Mouse (Mus musculus): Measurements from ENCODE around the gene Tnfrsf13b. TPM values are rescaled to one million over a fixed set of nuclear protein-coding genes. Genes with fewer than 3 reads are reported as not detected.
"Not testable (repeated sequence)": the region's sequence is repeated elsewhere in the genome, so short reads cannot be mapped to it uniquely, and the experiment has no call there.

The Tnfrsf13b gene
- total RNA-seq, 2 experiments from 2014 or later = 72.4 to 119 TPM

DNA sequence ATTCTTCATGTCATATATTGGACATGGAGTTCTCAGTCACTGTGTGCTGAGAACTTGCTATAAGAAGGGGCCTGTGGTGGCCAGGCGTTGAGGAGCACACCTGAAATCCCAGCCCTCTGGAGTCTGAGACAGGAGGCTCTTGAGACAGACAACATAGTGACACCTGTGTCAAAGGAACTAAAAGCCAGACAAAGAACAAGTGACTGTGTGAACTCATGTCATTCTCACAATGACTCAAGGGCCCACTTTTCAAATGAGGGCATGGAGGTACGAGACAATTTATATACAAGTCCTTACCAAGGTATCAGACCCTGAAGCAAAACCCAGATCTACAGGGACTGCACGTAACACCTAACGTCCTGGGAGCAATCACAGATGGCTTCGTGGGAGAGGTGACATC is 585 bp upstream of the Tnfrsf13b start:
- no peak for ATAC-seq (ENCODE audit: poor library complexity, severe bottlenecking)

DNA sequence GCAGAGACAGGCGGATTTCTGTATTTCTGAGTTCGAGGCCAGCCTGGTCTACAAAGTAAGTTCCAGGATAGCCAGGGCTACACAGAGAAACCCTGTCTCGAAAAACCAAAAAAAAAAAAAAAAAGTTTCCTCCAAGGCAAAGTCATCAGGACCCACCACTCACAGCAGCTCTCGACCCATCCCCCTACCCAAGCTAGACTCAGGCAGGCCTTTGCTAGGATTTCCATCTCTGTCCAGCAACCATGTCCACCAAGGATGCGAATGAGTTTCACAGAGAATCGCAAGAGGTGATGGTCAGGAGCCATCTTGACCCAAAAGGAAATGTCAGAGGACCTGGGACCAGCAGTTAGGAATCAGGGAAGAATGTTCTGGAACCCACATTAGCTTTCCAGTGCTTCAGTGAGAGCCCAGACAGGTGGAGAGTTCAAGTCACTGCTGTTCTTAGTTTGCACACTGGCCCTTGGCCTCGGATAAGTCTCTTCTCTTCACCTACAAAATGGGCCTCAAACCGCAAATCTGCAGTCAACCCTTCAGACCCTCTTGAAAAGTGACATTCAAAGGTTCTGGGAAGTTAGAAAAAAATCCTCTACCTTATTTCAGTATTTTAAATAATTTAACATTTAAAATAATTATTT is 983 bp downstream of the Tnfrsf13b start:
- ATAC-seq (ENCODE audit: poor library complexity, severe bottlenecking) = no peak

DNA sequence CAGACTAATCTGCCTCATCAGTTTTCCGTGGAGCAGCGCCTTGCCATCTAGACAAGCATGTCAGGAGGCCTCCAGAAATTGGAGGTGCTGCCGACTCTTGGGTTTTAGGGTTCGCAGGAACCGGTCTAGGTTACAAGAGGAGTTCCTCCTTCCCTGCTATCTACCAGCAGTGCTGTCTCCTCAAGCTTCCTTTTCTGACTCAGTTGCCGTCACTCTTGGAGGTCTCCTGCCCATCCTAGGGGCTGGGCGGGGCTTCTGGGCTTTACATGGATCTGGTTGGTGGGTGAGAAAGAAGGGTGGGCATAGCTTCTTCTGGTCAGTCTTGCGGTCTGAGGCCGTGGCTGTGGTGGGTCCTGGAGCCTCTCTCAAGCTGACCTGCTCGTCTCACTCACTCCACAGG is 2.8 kb downstream of the Tnfrsf13b start:
- ATAC-seq (ENCODE audit: poor library complexity, severe bottlenecking) = no peak

DNA sequence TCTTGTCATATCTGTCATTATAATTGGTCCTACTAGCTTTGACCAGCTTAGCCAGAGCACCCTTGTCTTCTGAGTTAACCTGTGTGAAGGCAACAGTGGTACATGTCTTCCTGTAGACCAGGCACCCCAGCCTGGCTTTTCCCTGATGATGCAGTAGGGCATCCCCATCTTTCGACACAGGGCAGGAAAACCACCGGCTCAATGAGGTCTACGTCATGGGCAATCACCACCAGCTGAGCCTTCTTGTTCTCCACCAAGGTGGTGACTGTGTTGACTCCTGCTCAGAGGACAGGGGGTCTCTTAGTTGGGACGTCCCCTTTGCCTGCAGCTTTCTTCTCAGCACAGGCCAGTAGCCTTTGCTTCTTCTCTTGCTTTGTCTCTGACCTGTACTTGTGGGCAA is 4.1 kb downstream of the Tnfrsf13b start:
- ATAC-seq (ENCODE audit: poor library complexity, severe bottlenecking) = not testable (repeated sequence)

DNA sequence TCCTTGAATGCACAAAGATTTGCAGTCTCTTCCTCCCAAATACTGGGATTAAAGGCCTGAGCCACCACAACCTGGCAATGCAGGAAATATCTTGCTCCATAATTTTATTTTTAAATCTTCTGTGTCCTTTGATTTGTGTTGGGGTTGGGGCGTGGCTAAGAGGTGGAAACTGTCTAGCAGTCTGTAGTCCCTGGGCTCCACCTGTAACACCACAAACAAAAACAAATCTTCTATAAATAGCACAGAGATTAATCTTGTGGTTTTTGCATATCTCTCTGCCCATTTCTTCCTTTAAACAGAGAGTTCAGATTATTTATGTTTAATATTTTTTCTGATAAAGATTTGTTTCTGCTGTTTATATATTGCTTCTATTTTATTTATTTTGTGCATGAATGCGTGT is 6.4 kb downstream of the Tnfrsf13b start:
- no peak for ATAC-seq (ENCODE audit: poor library complexity, severe bottlenecking)

DNA sequence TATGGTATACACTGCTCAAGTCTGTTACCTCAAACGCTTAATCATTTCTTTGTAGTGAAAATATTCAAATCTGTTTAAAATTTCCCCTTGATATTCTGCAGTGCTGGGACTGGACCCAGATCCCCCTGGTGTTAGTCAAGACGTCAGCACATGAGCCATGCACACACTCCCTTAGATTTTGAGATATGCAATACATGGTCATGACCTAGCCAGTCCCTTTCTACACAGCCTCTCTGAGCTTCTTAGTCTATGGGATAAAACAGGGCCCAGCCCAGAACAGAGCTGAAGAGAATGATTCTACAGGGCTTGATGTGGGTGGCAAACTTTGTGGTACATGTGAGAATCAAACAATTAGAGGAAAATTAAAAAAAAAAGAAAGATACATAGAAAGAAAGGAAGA is 15.1 kb downstream of the Tnfrsf13b start:
- ATAC-seq (ENCODE audit: poor library complexity, severe bottlenecking) = no peak

DNA sequence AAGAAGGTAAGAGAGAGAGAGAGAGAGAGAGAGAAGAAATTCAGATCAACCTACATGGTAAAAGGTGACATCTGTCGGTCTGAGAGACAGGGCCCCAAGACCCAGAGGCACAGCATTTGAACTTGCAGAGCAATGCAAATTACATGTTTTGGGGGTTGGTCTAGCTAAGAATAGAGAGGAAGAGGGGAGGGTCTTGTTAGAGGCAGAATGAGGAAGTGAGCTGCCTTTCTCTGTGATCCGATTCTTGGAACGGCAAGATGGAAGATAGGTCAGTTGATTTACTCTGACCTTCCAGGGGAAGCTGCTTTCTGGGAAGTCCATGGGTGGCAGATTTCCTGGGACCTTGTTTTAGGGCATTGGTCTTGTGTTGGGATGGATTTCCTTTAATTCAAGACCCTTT is 15.7 kb downstream of the Tnfrsf13b start:
- ATAC-seq (ENCODE audit: poor library complexity, severe bottlenecking) = peak; percentile 74

DNA sequence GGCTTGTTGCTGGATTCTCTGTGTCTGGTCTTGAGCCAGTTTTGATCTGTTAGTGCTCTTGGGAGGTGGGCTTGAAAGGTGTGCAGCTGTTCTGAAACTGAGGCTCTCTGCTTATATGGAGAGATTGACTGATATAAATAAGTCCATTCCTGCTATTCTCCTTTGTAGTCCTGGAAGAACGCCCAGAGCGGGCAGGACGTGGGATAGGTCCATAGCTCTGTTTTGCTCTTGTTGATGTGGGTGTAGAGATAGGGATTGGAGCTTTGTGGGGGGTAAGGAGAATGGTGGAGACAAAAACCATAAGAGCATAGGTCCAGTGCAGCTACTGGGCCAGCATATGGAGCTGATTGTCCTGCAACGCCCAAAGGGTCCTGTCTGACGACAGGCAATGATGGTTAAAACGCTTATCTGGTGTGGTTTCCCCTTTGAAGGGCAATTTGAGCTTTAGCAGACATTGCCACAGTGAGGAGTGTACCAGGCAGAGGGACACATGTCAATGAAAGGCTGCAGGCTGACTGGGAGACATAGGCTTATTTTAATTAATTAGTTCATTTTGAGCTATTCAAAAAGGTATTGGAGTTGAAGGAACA is 16.5 kb downstream of the Tnfrsf13b start:
- ATAC-seq (ENCODE audit: poor library complexity, severe bottlenecking) = peak; percentile 19; the same call in 1 of the 2 replicates

DNA sequence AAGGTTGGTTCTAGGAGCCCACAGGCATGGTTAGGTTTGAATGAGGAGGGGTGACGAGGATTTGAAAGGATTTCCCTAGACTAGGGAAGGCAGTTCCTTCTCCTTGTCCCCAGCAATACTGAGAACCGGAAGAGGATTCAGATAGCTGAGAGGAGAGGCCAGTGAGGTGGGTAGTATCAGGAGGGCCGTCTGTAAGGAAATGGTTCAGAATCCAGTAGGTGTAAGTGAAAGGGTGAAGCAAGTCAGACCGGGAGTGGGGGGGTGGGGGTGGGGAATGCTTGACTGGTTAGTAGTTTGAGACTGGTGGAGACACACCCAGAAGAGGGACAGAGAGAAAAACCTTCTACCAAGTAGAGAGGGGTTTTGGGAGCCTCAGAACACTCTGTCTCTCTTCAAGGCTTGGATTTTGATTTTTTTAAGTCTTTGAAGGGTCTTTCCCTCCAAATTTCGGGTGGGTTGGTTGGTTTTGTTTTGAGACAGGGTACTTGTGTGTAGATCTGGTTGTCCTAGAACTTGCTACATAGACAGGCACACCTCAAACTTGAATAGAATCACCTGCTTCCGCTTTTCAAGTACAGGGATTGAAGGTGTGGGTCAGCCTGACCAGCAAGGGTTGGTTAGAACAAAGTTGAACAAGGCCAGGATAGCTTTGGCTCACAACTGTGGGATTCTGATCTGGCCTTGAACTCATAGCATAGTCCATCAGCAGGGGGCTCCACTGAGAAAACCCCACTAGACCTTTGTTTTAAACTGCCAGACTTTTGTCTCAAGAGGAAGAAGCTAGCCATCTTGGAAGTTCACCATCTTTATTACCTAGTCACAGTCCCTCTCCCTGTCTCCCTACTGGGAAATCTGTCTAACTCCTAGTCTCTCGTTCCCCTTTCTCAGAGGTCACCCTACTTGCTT is 17.3 kb downstream of the Tnfrsf13b start:
- ATAC-seq (ENCODE audit: poor library complexity, severe bottlenecking) = 0 out of 2 replicates have a peak, but pooled peaks have one; percentile 23

DNA sequence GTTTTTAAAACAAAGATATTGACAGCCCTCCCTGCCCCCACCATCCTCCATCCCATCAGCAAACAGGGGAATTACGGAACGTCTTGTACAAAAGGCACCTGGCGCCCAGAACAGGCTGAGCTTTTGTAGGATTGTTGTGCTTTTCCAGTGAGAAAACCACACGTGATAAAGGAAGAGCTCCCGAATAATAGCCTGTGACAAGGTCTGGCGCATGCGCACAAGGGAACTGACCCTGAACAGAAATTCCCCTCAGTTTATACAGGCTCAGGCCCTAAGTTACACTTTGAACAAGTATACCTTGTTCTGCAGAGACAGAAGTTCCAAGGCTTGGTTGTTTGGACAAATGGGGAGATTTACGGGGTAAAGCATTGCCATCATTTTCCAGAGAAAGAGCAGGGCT is 19.0 kb downstream of the Tnfrsf13b start:
- ATAC-seq (ENCODE audit: poor library complexity, severe bottlenecking) = no peak

DNA sequence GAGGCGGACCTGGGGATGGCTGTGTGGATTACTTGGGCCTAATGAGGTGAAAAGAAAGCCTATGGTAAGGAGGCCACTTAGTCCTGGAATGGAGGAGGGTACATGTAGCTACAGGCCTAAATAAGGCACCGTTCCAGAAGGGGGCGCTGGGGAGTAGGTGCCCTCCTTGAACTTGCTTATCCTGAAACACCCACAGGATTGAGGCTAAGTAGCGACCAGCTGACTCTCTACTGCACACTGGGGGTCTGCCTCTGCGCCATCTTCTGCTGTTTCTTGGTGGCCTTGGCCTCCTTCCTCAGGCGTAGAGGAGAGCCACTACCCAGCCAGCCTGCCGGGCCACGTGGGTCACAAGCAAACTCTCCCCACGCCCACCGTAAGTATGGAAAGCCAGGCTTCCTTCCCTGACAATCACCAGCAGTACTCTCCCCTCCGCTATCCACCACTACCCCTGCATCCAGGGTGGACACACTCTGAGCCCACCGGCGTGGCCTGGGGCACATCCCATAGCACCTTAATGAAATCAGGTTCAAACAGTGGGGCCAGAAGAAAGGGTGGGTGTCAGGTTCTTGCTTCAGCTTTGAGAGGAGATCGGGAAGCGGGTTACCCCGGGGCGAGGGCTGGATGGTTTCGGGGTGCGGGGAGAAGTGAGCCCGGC is 20.2 kb downstream of the Tnfrsf13b start:
- no peak for ATAC-seq (ENCODE audit: poor library complexity, severe bottlenecking)

DNA sequence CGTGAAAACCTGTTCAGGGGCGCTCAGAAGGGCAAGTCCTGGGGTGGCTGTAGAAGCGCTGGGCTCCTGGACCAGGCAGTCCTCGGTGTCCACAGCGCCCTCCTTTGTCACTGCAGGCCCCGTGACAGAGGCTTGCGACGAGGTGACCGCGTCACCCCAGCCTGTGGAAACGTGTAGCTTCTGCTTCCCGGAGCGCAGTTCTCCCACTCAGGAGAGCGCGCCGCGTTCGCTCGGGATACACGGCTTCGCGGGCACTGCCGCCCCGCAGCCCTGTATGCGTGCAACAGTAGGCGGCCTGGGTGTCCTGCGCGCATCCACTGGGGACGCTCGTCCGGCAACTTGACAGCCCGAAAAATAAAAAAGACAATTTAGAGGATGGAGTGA is 20.7 kb downstream of the Tnfrsf13b start:
- ATAC-seq (ENCODE audit: poor library complexity, severe bottlenecking) = peak; percentile 41

DNA sequence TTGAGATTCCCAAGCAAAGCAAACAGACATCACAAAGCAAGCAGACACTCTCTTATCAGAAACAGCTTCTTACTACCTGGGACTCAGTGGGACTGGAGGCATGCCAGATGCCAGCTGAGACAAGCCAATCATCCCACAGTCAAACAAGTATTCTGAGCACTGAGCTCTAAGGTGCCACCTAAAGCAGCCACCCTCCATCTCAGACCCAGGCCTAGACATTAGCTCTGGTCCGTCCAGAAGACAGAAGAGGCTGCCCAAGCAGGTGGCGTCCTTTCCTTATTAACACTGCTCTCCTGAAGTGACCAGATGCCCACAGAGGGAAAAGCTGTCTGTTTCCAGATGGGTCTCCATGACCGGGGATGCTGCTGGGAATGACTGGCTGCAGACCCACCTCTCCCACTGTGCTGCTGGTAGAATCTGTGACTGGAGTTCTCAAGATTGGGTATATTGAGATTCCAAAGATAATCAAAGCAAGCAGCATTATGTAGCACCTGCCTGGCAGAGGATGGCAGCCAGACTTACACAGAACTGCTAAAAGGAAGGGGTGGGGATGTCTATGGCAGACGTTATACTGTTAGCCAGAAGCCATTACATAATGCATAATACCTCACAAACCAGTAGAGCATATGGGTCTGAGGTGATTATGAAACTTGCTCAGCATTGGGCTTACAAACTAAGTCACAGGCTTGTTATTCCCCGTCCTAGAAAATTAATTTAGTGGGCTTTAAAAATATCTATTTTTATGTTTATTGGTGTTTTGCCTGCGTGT is 23.9 kb downstream of the Tnfrsf13b start:
- no peak for ATAC-seq (ENCODE audit: poor library complexity, severe bottlenecking)

DNA sequence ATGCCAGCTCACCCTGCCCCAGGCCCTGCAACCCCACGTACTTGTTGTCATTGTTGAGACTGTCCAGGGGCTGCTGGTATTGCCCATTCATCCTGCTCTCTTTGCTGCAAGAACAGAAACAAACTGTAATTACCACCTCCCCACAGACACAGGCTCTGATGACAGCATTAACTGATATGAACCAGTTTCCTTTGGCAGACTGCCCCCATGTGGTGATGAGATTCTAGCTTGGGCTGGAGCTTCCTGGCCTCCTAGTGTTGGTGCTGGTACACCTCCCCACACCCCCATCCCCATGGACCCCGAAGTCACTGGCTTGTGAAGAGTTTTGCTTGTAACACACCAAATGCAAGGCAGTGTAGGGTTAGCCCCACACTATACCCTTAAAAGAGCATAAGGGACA is 29.2 kb downstream of the Tnfrsf13b start:
- peak; percentile 37; the same call in 1 of the 2 replicates for ATAC-seq (ENCODE audit: poor library complexity, severe bottlenecking)

DNA sequence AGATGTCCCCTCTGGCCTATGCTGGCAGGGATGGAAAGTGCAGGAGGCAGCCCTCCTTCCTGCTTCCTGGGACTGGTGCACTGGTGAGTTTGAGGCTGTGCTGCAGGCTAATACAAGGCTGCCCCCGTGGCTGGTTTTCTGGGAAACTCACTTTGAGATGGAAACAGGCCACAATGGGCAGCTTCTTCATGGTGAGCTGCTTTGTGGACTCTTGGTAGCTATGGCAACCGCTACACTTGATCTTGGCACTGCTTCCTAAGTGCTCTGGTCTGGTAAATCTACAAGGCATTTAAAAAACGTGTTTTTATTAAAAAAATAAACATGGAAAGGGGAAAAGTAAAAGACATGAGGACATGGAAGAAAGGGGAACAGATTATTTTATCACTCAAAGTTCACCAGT is 31.6 kb downstream of the Tnfrsf13b start:
- no peak for ATAC-seq (ENCODE audit: poor library complexity, severe bottlenecking)

DNA sequence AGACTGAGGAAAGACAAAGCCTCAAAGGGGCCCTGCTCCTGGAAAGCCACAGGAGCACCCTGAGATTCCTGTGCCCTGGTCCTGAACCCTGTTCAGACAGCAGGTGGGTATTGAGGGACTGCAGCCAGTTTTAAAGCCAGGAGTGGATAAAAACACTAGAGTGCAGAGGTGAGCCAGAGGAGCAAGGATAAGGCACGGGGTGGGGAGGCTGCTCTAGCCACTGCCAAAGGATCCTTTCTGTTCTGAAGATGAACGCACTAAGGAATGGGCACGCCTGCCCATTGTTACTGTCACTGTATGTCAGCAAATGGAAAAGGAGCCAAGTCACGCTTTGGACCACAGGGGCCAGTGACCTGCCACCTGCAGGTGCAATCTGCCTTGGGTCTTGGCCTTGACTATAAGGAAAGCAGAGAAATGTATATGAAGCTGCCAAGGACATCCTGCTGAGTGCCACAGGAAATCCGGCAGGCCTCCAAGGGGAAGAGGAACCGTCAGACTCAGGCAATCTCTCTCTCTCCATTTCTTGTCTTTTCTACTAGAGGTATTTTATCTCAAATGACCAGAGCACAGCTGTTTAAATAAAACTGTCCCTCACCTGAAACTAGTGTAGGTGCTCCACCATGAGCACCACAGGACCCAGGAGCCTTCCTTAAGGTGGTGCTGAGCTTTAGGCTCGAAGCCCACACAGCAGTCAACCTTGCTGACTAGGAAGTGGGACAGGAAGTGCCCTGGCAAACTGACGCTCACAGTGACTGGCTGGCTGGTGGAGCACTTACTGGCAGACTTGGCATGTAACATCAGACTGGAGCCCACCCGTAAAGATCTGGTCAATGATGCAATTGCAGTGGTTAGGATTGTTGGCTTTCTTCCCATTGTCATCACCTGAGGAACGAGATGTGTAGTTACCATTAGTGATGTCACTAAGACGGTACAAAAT is 33.5 kb downstream of the Tnfrsf13b start:
- peak; percentile 69 for ATAC-seq (ENCODE audit: poor library complexity, severe bottlenecking)

DNA sequence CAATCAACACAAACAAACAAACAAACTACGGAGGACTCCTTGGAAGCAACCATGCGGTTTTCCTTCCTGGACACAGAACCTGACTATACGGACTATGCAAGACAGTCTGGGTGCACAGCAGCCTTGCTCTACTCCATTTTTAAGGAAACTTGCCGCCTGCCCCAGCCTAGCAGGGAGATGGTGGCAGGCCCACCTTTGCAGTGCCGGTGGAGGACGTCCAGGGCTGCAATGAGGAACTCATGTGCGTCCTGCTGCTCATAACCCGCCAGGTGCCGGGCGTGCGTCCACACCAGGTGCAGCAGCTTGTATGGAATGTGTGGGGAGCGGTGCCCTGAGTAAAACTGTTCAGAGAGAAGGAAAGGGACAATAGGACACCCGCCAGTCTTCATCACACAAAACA is 34.6 kb downstream of the Tnfrsf13b start:
- ATAC-seq (ENCODE audit: poor library complexity, severe bottlenecking) = no peak

DNA sequence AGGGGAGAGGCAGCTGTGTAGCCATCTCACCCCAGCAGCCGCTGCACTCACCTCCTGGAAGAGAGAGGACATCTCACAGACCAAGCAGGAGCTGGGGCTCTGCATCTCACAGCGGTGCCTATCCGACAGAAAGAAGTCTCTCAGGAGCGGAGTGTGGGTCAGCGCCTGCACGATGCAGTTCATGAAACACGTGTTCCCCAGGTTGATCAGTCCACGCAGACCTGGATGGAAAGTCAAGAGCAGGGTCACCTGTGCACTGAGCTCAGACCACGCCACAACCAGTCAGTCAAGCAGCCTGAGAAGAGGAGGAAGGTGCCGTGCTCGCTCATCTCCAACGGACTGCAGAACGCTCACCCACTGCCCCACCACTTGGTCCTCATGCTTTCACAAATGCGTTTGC is 36.2 kb downstream of the Tnfrsf13b start:
- ATAC-seq (ENCODE audit: poor library complexity, severe bottlenecking) = no peak

DNA sequence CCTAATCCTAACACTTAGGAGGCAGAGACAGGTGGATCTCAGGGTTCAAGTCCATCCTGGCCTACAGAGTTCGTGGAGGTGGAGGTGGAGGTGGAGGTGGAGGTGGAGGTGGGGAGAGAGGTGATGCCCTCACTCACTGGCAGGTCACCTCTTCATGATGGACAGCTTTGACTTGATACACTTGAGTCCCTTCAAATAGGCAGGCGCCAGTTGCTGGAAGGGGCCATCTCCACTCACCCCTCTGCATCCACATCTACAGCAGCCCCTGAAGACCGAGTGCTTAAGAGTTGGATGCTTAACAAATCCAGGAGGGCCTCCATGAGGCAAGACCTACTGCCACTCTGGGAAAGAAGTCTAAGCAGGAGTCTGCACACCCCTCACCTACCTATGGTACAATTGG is 36.8 kb downstream of the Tnfrsf13b start:
- no peak for ATAC-seq (ENCODE audit: poor library complexity, severe bottlenecking)

Measured in megakaryocyte, adult 5-6 weeks (primary cell).